Mouse (Mus musculus): ENCODE data around the gene Slc12a9.

Gene Slc12a9

DNA sequence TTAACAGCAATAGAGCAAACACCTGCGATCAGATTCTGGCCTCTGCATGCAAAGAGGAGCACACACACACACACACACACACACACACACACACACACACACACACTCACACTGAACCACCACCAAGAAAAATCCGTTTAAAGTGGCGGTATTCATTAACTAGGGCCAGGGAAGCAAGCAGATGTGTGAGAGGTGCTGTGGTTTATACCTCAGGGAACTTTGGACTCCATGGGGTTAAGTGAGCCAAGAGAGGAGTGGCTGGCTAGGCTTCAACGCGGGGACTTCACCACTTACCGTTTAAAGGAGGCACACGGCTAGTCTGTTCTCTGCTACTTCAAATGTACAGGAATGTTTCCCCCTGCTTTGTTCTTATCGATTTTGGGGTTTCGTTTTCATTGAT lies 12.4 kb upstream of the Slc12a9 start:
- DNase-seq: no peak

GRCm38 (mm10) chr5:137343869-137344268 lies 10.5 kb upstream of the Slc12a9 start:
- DNase-seq: no peak

- DNase-seq: no peak
Measured at GRCm38 (mm10) chr5:137343412-137343811, 10.0 kb upstream of the Slc12a9 start.

GRCm38 (mm10) chr5:137342407-137343012 lies 9.1 kb upstream of the Slc12a9 start:
- DNase-seq: no peak

DNA sequence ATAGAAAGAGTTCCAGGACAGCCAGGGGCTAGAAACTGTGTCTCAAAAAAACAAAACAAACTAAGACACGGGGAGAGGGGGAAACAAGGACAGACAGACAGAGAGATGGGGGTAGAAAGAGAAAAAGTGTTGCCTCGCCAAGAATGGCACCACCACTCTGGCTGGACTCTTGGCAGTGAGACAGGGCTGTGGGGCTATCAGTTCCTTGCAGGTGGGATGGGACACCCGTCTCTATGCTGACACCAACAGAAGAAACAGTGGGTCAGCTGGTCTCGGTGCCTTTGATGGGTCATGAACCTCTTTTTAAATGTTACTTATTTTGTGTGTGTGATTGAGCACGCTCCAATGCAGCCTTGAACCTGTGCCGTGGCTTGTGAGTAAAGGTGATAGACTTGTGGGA lies 6.8 kb upstream of the Slc12a9 start:
- no peak for DNase-seq

DNA sequence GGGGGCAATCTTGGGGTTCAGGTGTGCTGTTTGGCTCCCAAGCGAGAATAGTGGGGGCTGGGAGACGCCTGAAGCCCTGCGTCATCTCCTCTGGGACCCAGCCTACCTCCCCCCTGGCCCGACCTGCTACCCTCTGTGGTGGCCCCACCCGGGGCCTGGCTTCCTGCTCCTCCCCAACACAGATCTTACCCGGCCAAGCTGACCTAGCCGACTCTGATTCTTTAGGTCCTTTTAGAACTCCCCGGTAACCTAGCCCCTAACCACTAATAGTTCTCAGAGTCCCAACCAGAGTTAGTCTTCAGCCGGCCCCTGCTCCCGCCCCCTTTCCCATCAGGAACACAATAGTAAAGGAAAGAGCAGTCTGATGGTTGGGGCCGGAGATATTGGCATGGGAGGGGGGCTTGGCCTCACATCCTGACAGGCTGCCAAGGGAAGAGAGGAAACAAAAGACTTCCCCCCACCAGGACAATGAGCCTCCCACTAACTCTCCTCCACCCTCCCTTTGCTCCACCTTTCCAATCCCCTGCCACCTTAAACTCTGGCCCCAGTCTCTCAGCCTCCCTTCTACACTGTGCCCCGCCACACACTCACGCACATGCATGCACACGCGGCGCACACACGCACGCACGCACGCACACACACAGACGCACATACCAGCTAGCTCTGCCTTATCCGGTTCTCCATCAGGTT lies 6.0 kb upstream of the Slc12a9 start:
- DNase-seq: no peak

- no peak for DNase-seq
Measured at GRCm38 (mm10) chr5:137338663-137339289, 5.4 kb upstream of the Slc12a9 start.

DNA sequence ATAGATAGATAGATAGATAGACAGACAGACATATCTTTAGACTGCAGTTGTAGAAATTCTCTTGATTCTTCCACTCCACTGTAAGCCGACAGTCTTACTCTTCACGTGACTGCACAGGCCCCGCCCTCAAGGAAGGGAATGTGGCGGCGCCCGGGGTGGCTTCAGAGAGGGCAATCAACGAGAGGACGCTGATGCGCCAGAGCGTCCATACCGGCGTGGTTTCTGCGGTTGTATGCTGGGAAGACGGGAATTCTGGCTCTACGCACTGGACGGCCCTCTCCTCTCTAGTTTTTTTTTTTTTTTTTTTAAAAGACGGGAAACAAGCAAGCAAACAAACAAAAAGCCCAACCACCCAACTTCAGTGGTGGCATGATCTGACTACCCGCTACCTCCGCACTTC lies 4.9 kb upstream of the Slc12a9 start:
- DNase-seq: peak; percentile 88

GRCm38 (mm10) chr5:137337190-137337589 lies 3.8 kb upstream of the Slc12a9 start:
- DNase-seq: no peak

- no peak for DNase-seq
Measured at GRCm38 (mm10) chr5:137335066-137335465, 1.7 kb upstream of the Slc12a9 start.

DNA sequence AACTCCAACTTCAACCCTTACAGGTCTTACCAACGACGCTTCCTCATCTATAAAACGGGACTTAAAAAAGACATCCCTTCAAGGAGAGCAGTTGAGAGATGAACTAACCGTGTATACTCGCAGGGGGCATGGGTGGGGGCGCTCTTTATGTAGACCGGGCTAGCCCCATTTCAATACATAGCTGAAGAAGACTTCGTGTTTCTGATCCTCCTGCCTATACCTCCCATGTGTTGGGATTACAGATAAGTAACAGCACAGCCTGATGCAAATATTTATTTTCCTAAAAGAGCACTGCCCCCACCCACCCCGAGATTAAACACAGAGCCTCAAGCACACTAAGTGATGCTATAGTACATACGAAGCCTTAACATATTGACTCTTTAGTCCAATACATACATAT lies 920 bp upstream of the Slc12a9 start:
- no peak for DNase-seq

DNA sequence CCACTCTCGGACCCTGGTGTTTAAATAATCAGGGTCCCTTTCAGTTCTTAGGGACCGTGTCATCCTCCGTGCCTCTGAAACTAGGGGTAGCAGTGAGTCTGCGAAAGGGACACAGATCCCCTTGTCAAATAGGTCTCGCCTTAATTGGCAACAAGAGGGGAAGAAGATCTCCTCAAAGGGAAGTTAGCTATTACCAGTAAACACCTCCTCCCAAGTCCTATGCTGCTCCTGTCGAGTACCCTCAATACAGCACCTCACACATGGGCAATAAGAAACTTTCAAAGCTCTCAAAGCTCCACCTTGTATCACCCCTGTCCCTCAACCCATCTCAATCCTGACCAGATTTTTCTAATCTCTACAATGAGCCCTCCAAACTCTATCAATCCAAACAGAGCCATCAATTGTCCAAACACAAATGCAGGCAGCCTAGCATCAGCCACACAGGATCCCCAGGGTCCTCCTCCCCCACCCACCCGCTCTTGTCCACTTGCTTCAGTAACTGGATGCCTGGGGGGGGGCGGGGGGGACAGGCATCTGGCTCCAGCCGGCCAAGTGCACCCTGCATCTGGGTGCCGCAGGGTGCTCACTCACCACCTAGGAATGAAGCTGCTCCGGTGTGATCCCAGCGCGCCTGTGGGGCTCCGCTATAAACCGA lies 413 bp downstream of the Slc12a9 start:
- DNase-seq: no peak

GRCm38 (mm10) chr5:137330910-137331309 lies 2.5 kb downstream of the Slc12a9 start:
- no peak for DNase-seq

GRCm38 (mm10) chr5:137320996-137321395 lies 12.4 kb downstream of the Slc12a9 start:
- no peak for DNase-seq

- DNase-seq: no peak
Measured at GRCm38 (mm10) chr5:137318570-137318969, 14.8 kb downstream of the Slc12a9 start.

DNA sequence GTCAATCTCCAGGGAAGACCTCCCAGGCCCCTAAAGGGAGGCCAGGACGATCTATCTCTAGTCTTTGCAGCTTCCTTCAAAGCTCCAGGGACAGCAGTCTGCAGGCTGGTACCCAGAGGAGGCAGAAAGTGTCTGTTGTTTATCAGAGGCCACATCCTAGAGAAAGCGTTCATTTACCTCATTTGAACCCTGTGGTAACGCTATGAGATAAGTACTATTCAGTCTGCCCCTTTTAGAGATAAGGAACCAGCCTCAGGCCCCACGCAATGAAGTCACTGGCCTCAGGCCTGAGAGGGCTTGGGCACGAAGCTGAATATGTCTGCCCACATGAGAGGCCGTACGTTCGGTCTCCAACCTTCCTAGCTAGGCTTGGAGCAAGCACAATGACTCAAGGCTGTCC lies 16.0 kb downstream of the Slc12a9 start:
- DNase-seq: no peak

DNA sequence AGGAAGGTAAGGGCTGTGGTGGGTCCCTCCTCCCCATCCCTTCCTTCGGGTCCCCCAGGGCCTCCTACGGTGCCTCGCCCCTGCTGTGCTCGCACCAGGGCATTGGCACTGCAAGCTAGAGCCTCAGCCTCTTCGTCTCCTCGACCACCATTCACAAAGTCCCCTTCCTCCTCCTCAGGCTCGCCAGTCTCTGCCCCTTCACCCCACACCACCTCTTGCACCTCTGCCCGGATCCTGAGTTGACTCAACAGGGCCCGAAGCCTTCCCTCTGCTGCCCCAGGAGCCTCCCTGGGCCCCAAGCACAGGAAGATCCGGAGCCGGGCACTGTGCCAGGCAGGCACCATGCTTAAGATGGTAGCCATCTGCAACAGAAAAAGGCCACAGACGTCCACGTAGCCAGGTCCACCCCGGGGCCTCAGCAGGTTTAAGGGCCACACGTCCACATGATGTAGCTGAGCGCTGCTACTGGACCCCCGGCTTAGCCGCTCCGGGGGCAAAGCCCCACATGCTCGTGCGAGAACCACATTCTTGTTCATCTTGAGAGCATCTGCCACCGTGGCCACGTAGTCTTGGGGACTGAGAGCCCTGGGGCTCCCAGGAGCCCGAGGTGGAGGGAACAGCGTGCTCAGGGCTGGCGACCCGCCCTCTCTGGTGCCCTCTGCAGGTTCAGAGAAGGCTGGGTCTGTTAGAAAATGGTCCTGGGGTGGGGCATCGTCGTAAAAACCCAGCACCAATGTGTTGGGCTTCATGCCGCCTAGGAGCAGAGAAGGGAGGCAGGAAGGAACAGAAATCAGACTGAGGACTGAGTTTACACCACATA lies 18.1 kb downstream of the Slc12a9 start:
- no peak for DNase-seq

DNA sequence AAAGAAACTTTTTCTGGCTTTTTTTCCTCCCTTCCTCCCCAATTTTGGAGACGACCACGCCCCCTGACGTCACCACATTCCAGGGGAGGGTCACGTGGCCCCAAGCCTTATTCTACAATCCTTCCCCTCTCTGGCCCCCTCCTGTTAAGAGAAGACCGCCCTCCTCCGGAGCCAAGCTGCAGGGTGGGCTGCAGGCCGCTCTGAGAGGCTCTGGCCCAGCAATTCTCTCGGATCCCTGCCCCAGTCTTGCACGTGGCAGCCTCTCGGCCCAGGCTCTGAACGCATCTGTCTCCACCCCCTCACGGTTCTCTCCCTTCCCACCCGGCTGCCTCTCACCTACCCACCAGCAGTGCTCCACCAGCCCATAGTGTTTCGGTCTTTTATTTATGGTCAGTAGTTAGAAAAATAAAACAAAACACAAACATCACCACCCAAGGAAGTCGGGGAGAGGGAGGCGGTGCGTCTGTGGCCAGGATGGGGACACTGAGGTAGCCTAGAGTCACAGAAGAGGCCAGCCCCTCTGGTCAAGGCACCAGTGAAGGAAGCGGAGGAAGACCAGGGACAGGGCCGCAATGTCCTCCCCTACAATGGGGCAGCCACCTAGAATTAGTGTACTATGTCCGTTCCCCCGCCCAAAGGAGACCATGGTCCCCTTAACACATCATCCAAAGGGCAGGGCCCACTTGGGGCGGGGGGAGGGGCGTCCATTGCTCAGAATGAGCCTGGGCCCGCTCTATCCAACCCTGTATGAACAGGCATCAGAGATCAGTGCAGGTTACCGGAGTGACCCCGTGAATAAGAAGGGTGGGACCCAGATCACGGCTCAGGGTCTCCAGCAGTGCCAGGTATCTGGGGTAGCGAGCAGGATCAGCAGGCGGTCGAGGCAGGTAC lies 19.0 kb downstream of the Slc12a9 start, which contains the start of gene Trip6:
Gene Trip6 (minus strand): TSS at position 212 of the 891 bp plus-strand sequence.
- DNase-seq: peak; percentile 31

DNA sequence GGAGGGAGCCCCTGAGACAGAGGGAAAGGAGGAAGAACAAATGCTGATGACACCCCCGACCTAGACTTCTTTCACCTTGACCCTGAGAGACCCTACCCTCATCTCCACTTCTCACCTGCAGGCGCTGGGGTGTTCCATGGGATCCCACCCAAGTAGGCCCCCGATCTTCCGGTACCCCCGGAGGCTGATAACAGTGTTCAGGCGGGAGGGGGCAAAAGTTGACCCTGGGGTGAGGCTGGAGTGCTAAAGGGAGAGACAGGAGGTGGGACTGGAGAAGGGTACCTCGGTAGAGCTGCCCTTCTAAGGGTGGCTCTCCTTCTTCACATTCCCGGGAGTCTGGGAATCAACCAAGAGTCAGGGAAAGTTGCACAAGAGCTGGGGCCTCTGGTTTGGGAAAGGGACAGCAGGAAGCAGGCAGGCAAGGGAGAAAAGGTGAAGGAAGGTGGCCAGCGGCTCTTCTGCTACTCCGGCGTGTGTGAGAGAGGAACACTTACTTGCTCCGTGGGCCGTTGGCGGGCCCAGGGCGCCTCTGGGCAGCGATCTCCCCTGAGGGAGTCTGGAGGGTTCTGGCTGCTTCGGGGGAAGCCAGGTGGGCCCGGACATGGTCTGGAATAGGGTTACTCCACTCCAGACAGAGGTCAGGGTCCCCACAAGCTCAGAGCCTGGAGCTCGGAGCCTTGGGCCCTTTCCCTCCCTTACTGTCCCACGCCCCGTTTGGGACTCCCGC lies 19.8 kb downstream of the Slc12a9 start:
- DNase-seq: no peak

DNA sequence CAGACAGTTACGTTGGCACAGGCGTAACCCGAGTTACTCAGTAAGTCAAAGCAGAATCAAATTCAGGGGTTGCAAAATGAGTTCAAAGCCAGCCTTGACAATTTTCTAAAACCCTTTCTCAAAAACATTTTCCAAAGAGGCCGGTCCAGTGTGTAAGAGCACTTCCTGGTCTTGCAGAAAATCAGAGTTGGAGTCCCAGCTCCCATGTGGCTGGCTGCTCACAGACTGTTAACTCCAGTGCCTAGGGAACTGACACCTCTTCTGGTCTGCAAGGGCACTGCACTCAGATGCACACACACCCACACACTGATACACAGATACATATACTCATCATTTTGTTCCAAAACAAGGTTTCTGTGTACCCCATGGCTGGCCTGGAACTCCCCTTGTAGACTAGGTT lies 25.0 kb downstream of the Slc12a9 start:
- DNase-seq: no peak
